Mouse (Mus musculus): ENCODE data around the gene Tspan12.

GRCm38 (mm10) chr6:21829930-21830329, 22.4 kb downstream of the Tspan12 start:
- TF ChIP-seq POLR2A (IDR thresholded peaks at IDR 0.05; ENCODE audit: borderline replicate concordance, extremely low read depth, insufficient read depth, insufficient read length, poor library complexity, severe bottlenecking), result no peak
- no peak for TF ChIP-seq CTCF (IDR thresholded peaks at IDR 0.05; ENCODE audit: borderline replicate concordance, extremely low read depth, insufficient read depth, insufficient read length)

All from brain, embryonic 14.5 days (tissue).